In the genomic region with DNA sequence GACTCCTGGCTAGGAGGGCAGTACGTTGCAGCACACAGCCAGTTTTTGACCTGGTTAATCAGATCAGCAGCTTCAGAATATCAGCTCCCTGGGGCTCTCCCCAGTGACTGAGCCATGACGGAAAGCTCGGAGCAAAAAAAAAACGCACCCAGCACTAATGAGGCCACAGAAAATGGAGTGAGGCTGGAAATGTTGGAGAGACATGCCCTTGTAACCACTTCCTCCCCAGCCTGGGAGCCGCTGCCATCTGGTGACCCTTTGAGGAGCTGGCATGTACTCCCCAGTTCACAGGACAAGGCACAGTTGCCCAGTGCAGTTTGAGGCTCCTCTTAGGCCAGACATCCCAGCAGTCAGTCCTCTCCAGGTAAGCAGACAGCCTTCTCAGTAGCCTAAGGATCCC, we compare ENCODE assay signal across 9 mouse cellular contexts. TPM values are rescaled to one million over a fixed set of nuclear protein-coding genes. Genes with fewer than 3 reads are reported as not detected.
DNase-seq lines count a peak whose midpoint lies in the region; ATAC-seq and TF ChIP-seq lines count a peak whose summit lies in the region.
"Had no signal": no experiment of that assay in that cellular context is flagged by ENCODE, and none has a peak within 500 bp of the region (broad histone marks: within the 10 kb centered on the region; RNA-seq: fewer than 3 reads in every experiment).

No protein-coding gene starts in this region.

- no peak overlapping the region for H3K9ac ChIP-seq in kidney, embryonic 16.5 days (replicated peaks; ENCODE audit: low read length)

- peak overlapping the region; percentile 72 for H3K27ac ChIP-seq in kidney, adult 2 months (ENCODE audit: insufficient read depth, low read depth, low read length)
- no peak overlapping the region for H3K27ac ChIP-seq in kidney, embryonic 16.5 days (ENCODE audit: low read length)

- H3ac ChIP-seq in C2C12 (ENCODE audit: control insufficient read depth, insufficient read length, low read depth), result no peak overlapping the region

- H3K79me2 ChIP-seq in C2C12 (ENCODE audit: control insufficient read depth, insufficient read depth), result peaks cover 36% of the 10 kb centered on the region

- ATAC-seq in kidney, embryonic 16.5 days (ENCODE audit: low FRiP score, low TSS enrichment), result no peak

- H3K27me3 ChIP-seq in kidney, adult 2 months (replicated peaks; ENCODE audit: control insufficient read depth, insufficient read depth, low read length), result no peaks in the 10 kb centered on the region
- H3K27me3 ChIP-seq in kidney, embryonic 16.5 days (ENCODE audit: insufficient read depth, low read length), result no peaks in the 10 kb centered on the region
- H3K27me3 ChIP-seq in C2C12 (ENCODE audit: control insufficient read depth, insufficient read depth, insufficient read length), result no peaks in the 10 kb centered on the region

- H3K4me2 ChIP-seq in kidney, embryonic 16.5 days (replicated peaks; ENCODE audit: low read depth, low read length), result no peak overlapping the region

- peaks cover 11% of the 10 kb centered on the region for H3K79me3 ChIP-seq in C2C12 (ENCODE audit: low read depth)

- peaks cover 29% of the 10 kb centered on the region for H3K4me1 ChIP-seq in kidney, adult 2 months (ENCODE audit: control insufficient read depth, insufficient read depth, low read length)
- peaks cover 34% of the 10 kb centered on the region for H3K4me1 ChIP-seq in kidney, embryonic 16.5 days (ENCODE audit: insufficient read depth, low read length)

- 51% methylated on average over 5 of the region's 5 CpGs for WGBS in kidney, adult 2 months
- 70% methylated on average over 5 of the region's 5 CpGs for WGBS in kidney, embryonic 16.5 days

- no peak overlapping the region for H3K4me3 ChIP-seq in kidney, adult 2 months (ENCODE audit: insufficient read depth, low read depth, low read length)
- no peak overlapping the region for H3K4me3 ChIP-seq in kidney, embryonic 16.5 days (ENCODE audit: low read length)
- H3K4me3 ChIP-seq in C2C12 (ENCODE audit: insufficient read depth, poor library complexity, severe bottlenecking), result no peak overlapping the region

- no peaks in the 10 kb centered on the region; the same call in 1 of the 2 replicates for H3K36me3 ChIP-seq in kidney, adult 2 months (ENCODE audit: control insufficient read depth, insufficient read depth, low read length)
- peaks cover 33% of the 10 kb centered on the region for H3K36me3 ChIP-seq in kidney, embryonic 16.5 days (ENCODE audit: insufficient read depth, low read length)
- peaks cover 33% of the 10 kb centered on the region for H3K36me3 ChIP-seq in C2C12 (ENCODE audit: control insufficient read depth, insufficient read depth)

- no peak for DNase-seq in kidney, adult 2 months
- peak; percentile 44 for DNase-seq in 3T3-L1 (ENCODE audit: low read depth, low spot score)
- DNase-seq in cerebellum, postnatal 14 days, result peak; percentile 58 to 70
- no peak for DNase-seq in embryo, embryonic 10 days (ENCODE audit: low spot score)
- DNase-seq in frontal cortex, postnatal 14 days (ENCODE audit: low spot score in 2 of 2), result no peak
- DNase-seq: gastrocnemius, postnatal 14 days; spleen, adult 18-20 months had no signal

- no peak for TF ChIP-seq POLR2A in kidney, adult 2 months (IDR thresholded peaks at IDR 0.05; ENCODE audit: low read depth, low read length)

- no peaks in the 10 kb centered on the region for H3K9me3 ChIP-seq in kidney, embryonic 16.5 days (ENCODE audit: low read length)

- no peak for TF ChIP-seq CTCF in kidney, adult 2 months (conservative IDR thresholded peaks at IDR 0.05; ENCODE audit: insufficient read depth, insufficient read length, low read depth, low read length)
- TF ChIP-seq CTCF in C2C12 (IDR thresholded peaks at IDR 0.05; ENCODE audit: control insufficient read depth, insufficient read depth, insufficient read length), result peak; percentile 16

TF ChIP-seq in C2C12, 6 proteins besides CTCF, POLR2A, EP300 and RAD21:
- no peak for TF ChIP-seq MYOD1 (IDR thresholded peaks at IDR 0.05; ENCODE audit: control insufficient read depth, insufficient read length, low read depth)
- no peak for TF ChIP-seq USF1 (IDR thresholded peaks at IDR 0.05; ENCODE audit: low read depth)
- no peak for TF ChIP-seq MYOG (IDR thresholded peaks at IDR 0.05; ENCODE audit: control insufficient read depth, extremely low read depth, insufficient read length)
- no peak for TF ChIP-seq MAX (IDR thresholded peaks at IDR 0.05)
- TF ChIP-seq CEBPB (IDR thresholded peaks at IDR 0.05; ENCODE audit: low read depth), result no peak

RNA-seq across cellular contexts. Expression of a gene that starts 1.1 kb away (rescaled TPM):
- 28.2 and 37.5 TPM in 2 replicates for polyA plus RNA-seq in kidney, adult 2 months (2012; rRNA removed)
- 24.9 and 26.6 TPM in 2 replicates for polyA plus RNA-seq in kidney, embryonic 16.5 days (2015; fragmentation: Nextera tagmentation; extraction: Ambion mirVana)
- polyA plus RNA-seq in C2C12 (2012; fragmentation: generic; extraction: Trizol), result 8.3 TPM

RNA-seq across cellular contexts. Expression of a gene that starts 21.0 kb away (rescaled TPM):
- polyA plus RNA-seq in kidney, adult 2 months (2012; rRNA removed), result 50.6 and 54.0 TPM in 2 replicates
- 122 TPM in 2 replicates for polyA plus RNA-seq in kidney, embryonic 16.5 days (2015; fragmentation: Nextera tagmentation; extraction: Ambion mirVana)
- polyA plus RNA-seq in C2C12 (2012; fragmentation: generic; extraction: Trizol), result 93.8 TPM

RNA-seq across cellular contexts. Expression of a gene that starts 21.0 kb away (rescaled TPM):
- polyA plus RNA-seq in kidney, adult 2 months (2012; rRNA removed), result 102 and 110 TPM in 2 replicates
- polyA plus RNA-seq in kidney, embryonic 16.5 days (2015; fragmentation: Nextera tagmentation; extraction: Ambion mirVana), result 125 and 127 TPM in 2 replicates
- polyA plus RNA-seq in C2C12 (2012; fragmentation: generic; extraction: Trizol), result 49.1 TPM

RNA-seq across cellular contexts. Expression of a gene that starts 29.6 kb away (rescaled TPM):
- polyA plus RNA-seq in kidney, adult 2 months (2012; rRNA removed), result 21.9 and 25.2 TPM in 2 replicates
- polyA plus RNA-seq in kidney, embryonic 16.5 days (2015; fragmentation: Nextera tagmentation; extraction: Ambion mirVana), result 31.7 and 35.3 TPM in 2 replicates
- polyA plus RNA-seq in C2C12 (2012; fragmentation: generic; extraction: Trizol), result 11.7 TPM

RNA-seq across cellular contexts. Expression of a gene that starts 34.9 kb away (rescaled TPM):
- 71.1 and 87.5 TPM in 2 replicates for polyA plus RNA-seq in kidney, adult 2 months (2012; rRNA removed)
- polyA plus RNA-seq in kidney, embryonic 16.5 days (2015; fragmentation: Nextera tagmentation; extraction: Ambion mirVana), result 27.6 and 28.6 TPM in 2 replicates
- polyA plus RNA-seq in C2C12 (2012; fragmentation: generic; extraction: Trizol), result 19.5 TPM

Comparison
In these comparisons a context has a peak if more than half of its experiments do, and no peak if none do; other contexts are left out.
1. DNase-seq: peak in 3T3-L1 (single experiment) and cerebellum, postnatal 14 days (2 of 2); none in kidney, adult 2 months (single experiment), embryo, embryonic 10 days (single experiment) and frontal cortex, postnatal 14 days (0 of 2).